Mouse (Mus musculus) cerebellum, adult 2 months (tissue): Measurements from ENCODE around the gene Tfcp2.

Experiments
- CTCF ChIP-seq: fragments of 200-500 bp; IDR thresholded peaks from 2 replicates; pipeline ENCODE4 v1.5.1; 2011; ENCODE audit warnings: low read depth, mild to moderate bottlenecking, control low read depth, low read length, moderate library complexity, borderline replicate concordance; ENCODE audit not compliant: insufficient read depth
- POLR2A ChIP-seq: fragments of 200-500 bp; IDR thresholded peaks from 2 replicates; pipeline ENCODE4 v1.6.1; 2011; ENCODE audit warnings: low read length, control low read depth, borderline replicate concordance; ENCODE audit not compliant: insufficient read depth

- no peak for TF ChIP-seq POLR2A
- no peak for TF ChIP-seq CTCF
Observed at GRCm38 (mm10) chr15:100510072-100510471, 41.7 kb downstream of the Tfcp2 start.
